ENCODE assay signal across 8 mouse cellular contexts in genomic region chr1:182954287-182955046, GRCm38 (mm10). TPM values are rescaled to one million over a fixed set of nuclear protein-coding genes. Genes with fewer than 3 reads are reported as not detected.
DNase-seq lines count a peak whose midpoint lies in the region; ATAC-seq and TF ChIP-seq lines count a peak whose summit lies in the region.

TSS of gene Tlr5 (plus strand) at chr1:182954788.

- no peaks in the 10 kb centered on the region for H3K9me3 ChIP-seq in forebrain, embryonic 11.5 days (ENCODE audit: control insufficient read depth, low read length)
- no peaks in the 10 kb centered on the region for H3K9me3 ChIP-seq in megakaryocyte, embryonic 14.5 days
- H3K9me3 ChIP-seq in stomach, postnatal 0 days (ENCODE audit: control insufficient read depth, low read length): no peaks in the 10 kb centered on the region

- H3K27me3 ChIP-seq in forebrain, embryonic 11.5 days (ENCODE audit: control insufficient read depth, insufficient read depth, low read length): peaks cover 8% of the 10 kb centered on the region; the same call in 1 of the 2 replicates
- peaks cover 75% of the 10 kb centered on the region for H3K27me3 ChIP-seq in megakaryocyte, embryonic 14.5 days (replicated peaks)
- H3K27me3 ChIP-seq in stomach, postnatal 0 days (ENCODE audit: control insufficient read depth, insufficient read depth, low read length): no peaks in the 10 kb centered on the region

- no peak for TF ChIP-seq EP300 in stomach, postnatal 0 days (optimal IDR thresholded peaks at IDR 0.05)

- DNase-seq in layer of hippocampus, postnatal 10 days (ENCODE audit: low spot score in 2 of 2): peak; percentile 28 to 49
- DNase-seq in layer of hippocampus, postnatal 36 days: no peak
- peak; percentile 70 for DNase-seq in forebrain, embryonic 11.5 days (ENCODE audit: low spot score)
- DNase-seq in heart, postnatal 14 days: peak; percentile 64 to 71
- DNase-seq in kidney, postnatal 36 days: peak; percentile 56 to 78
- peak; percentile 83 for DNase-seq in stomach, postnatal 0 days (ENCODE audit: low spot score)
- DNase-seq in layer of hippocampus, postnatal 14 days (ENCODE audit: low spot score in 2 of 2): no peak

- H3K9ac ChIP-seq in forebrain, embryonic 11.5 days (ENCODE audit: low read length): peak within 1 kb of the TSS; percentile 63
- peak within 1 kb of the TSS; percentile 69 for H3K9ac ChIP-seq in stomach, postnatal 0 days (ENCODE audit: low read length)

- 0 out of 2 replicates have a peak, but pooled peaks have one; percentile 10 for TF ChIP-seq CTCF in stomach, postnatal 0 days (IDR thresholded peaks at IDR 0.05; ENCODE audit: low read depth)

- peak within 1 kb of the TSS; percentile 32 for H3K4me3 ChIP-seq in forebrain, embryonic 11.5 days (ENCODE audit: low read depth, low read length)
- H3K4me3 ChIP-seq in megakaryocyte, embryonic 14.5 days (replicated peaks): peak within 1 kb of the TSS; percentile 78
- peak within 1 kb of the TSS; percentile 48 for H3K4me3 ChIP-seq in stomach, postnatal 0 days (ENCODE audit: low read depth, low read length)

- intact Hi-C loops in heart, postnatal 14 days (cut with DNase I): no loop called here

- ATAC-seq in forebrain, embryonic 11.5 days (replicated peaks; ENCODE audit: low FRiP score): peak; percentile 35; the same call in 1 of the 2 replicates
- ATAC-seq in stomach, postnatal 0 days (ENCODE audit: low FRiP score, low TSS enrichment): peak; percentile 43

- WGBS in forebrain, embryonic 11.5 days: 21% methylated on average over 21 of the region's 21 CpGs
- WGBS in stomach, postnatal 0 days: 14% methylated on average over 21 of the region's 21 CpGs

- H3K4me2 ChIP-seq in forebrain, embryonic 11.5 days (ENCODE audit: low read depth, low read length, severe bottlenecking): peak within 1 kb of the TSS; percentile 67
- peak within 1 kb of the TSS; percentile 81 for H3K4me2 ChIP-seq in stomach, postnatal 0 days (replicated peaks; ENCODE audit: low read depth)

- H3K27ac ChIP-seq in forebrain, embryonic 11.5 days (ENCODE audit: low read depth, low read length): no peak within 1 kb of the TSS
- peak within 1 kb of the TSS; percentile 61 for H3K27ac ChIP-seq in stomach, postnatal 0 days (replicated peaks)

- H3K36me3 ChIP-seq in forebrain, embryonic 11.5 days (ENCODE audit: control insufficient read depth, insufficient read depth, low read length): no peaks in the 10 kb centered on the region
- H3K36me3 ChIP-seq in megakaryocyte, embryonic 14.5 days (replicated peaks; ENCODE audit: low read length): no peaks in the 10 kb centered on the region
- no peaks in the 10 kb centered on the region for H3K36me3 ChIP-seq in stomach, postnatal 0 days (ENCODE audit: control insufficient read depth, insufficient read depth, low read length)

- H3K4me1 ChIP-seq in forebrain, embryonic 11.5 days (replicated peaks; ENCODE audit: control insufficient read depth, insufficient read depth, low read length): peaks cover 3% of the 10 kb centered on the region; the same call in 1 of the 2 replicates
- H3K4me1 ChIP-seq in megakaryocyte, embryonic 14.5 days: peaks cover 21% of the 10 kb centered on the region
- peaks cover 7% of the 10 kb centered on the region; the same call in 1 of the 2 replicates for H3K4me1 ChIP-seq in stomach, postnatal 0 days (replicated peaks; ENCODE audit: control insufficient read depth, insufficient read depth)

RNA-seq across cellular contexts. Expression of gene Tlr5, which starts in this region (rescaled TPM):
- total RNA-seq in layer of hippocampus, postnatal 10 days (2021): under 1 TPM; 0.67 to 0.69 TPM
- total RNA-seq in layer of hippocampus, postnatal 36 days (2021): under 1 TPM; 0.17 to 0.33 TPM
- 0.29 and 0.32 TPM in 2 replicates for polyA plus RNA-seq in forebrain, embryonic 11.5 days (2014; fragmentation: Nextera tagmentation; extraction: Ambion mirVana)
- 1 to 10 TPM; 1.7 to 2.1 TPM for total RNA-seq in heart, postnatal 14 days (2021)
- polyA plus RNA-seq in megakaryocyte, embryonic 14.5 days (2012; ENCODE audit: insufficient read depth, low replicate concordance): 0.58 TPM in 1 of 2 replicates, not detected in the other
- 1.2 and 1.4 TPM in 2 replicates for polyA plus RNA-seq in stomach, postnatal 0 days (2015; fragmentation: Nextera tagmentation; extraction: Ambion mirVana)
- total RNA-seq in layer of hippocampus, postnatal 14 days (2021): under 1 TPM; 0.48 to 0.69 TPM

Comparison
In these comparisons a context has a peak if more than half of its experiments do, and no peak if none do; other contexts are left out.
1. Peak in DNase-seq in layer of hippocampus, postnatal 10 days; RNA of the gene not detected or under 1 TPM.
2. Peak in DNase-seq, ATAC-seq, H3K4me3 ChIP-seq, H3K9ac ChIP-seq and H3K4me2 ChIP-seq in forebrain, embryonic 11.5 days; RNA of the gene not detected or under 1 TPM.
3. DNase-seq: peak in heart, postnatal 14 days (2 of 2), kidney, postnatal 36 days (2 of 2) and stomach, postnatal 0 days (single experiment); none in layer of hippocampus, postnatal 36 days (0 of 2) and layer of hippocampus, postnatal 14 days (0 of 2).
4. Peak in every context shown above with its lines, with median percentiles within 50 percentile points of each other: H3K4me3 ChIP-seq.